Mouse (Mus musculus) bone marrow, adult 2 months (tissue): ENCODE data around the gene Elf1. TPM values are rescaled to one million over a fixed set of nuclear protein-coding genes. Genes with fewer than 3 reads are reported as not detected.
A peak's percentile ranks its signal among the peaks of the same experiment; 100 is the strongest.

ENCODE experiments used
- H3K27ac ChIP-seq: fragments of 200-500 bp; 2 replicates; pipeline ENCODE4 v1.5.1; 2012; ENCODE audit warnings: low read depth, mild to moderate bottlenecking, control low read depth, inconsistent platforms, low read length; ENCODE audit not compliant: control insufficient read depth, poor library complexity, insufficient read depth
- H3K4me1 ChIP-seq: fragments of 200-500 bp; 2 replicates; pipeline ENCODE4 v1.6.1; 2011; ENCODE audit warnings: low read length; ENCODE audit not compliant: control insufficient read depth, insufficient read depth
- H3K4me3 ChIP-seq: fragments of 200-500 bp; replicated peaks from 2 replicates; pipeline ENCODE3; 2011; ENCODE audit warnings: mild to moderate bottlenecking, low read depth, low read length, control low read depth; ENCODE audit not compliant: control insufficient read depth
- CTCF ChIP-seq: fragments of 200-500 bp; IDR thresholded peaks from 2 replicates; pipeline ENCODE4 v1.5.1; 2011; ENCODE audit warnings: low read length, control low read depth; ENCODE audit not compliant: control insufficient read depth, insufficient read depth
- POLR2A ChIP-seq: fragments of 200-500 bp; IDR thresholded peaks from 2 replicates; pipeline ENCODE4 v1.6.1; 2011; ENCODE audit warnings: low read depth, mild to moderate bottlenecking, control low read depth, low read length, borderline replicate concordance; ENCODE audit not compliant: control insufficient read depth
- WGBS: fragments of 180-500 bp; shearing (Covaris S2); methylation state at CpG from one replicate; pipeline ENCODE4 v1.1.7; 2018; 5-methylcytosine and 5-hydroxymethylcytosine counted together
- polyA plus RNA-seq: library from polyadenylated mRNA; stranded (reverse); fragments of >200 nt; gene quantifications from 2 replicates; pipeline ENCODE4 v1.2.4, GENCODE M21; 2011; ENCODE audit warnings: low replicate concordance; ENCODE audit not compliant: missing spikeins, insufficient read depth, insufficient read length

The Elf1 gene
- polyA plus RNA-seq, 1 experiment, result 22.6 TPM

DNA sequence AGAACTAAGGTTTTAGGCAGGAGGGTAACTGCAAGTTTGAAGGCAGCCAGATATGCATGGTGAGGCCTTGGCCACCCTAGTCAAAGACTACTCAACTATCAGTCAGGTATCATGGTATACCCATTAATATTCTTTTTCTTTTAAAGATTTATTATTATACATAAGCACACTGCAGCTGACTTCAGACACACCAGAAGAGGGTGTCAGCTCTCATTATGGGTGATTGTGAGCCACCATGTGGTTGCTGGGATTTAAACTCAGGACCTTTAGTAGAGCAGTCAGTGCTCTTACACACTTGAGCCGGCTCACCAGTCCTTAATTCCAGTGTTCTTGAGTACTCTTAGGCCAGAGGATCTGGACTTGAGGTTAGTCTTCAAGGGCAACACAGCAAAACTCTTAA, 20.6 kb upstream of the Elf1 start:
- 89% methylated on average over 1 of the region's 1 CpGs for WGBS
- no peak overlapping the region for H3K27ac ChIP-seq
- TF ChIP-seq CTCF (no peak), POLR2A (no peak)
- H3K4me1 ChIP-seq, result peaks cover 3% of the 10 kb centered on the region
- no peak overlapping the region for H3K4me3 ChIP-seq

GRCm38 (mm10) chr14:79460988-79461387, 20.0 kb upstream of the Elf1 start:
- H3K27ac ChIP-seq, result peak overlapping the region; percentile 67
- 78% methylated on average over 4 of the region's 4 CpGs for WGBS
- TF ChIP-seq CTCF, result no peak
- TF ChIP-seq POLR2A, result no peak
- peaks cover 3% of the 10 kb centered on the region for H3K4me1 ChIP-seq
- H3K4me3 ChIP-seq, result no peak overlapping the region

- TF ChIP-seq POLR2A (no peak), CTCF (no peak)
- Histone ChIP-seq H3K4me1 (peaks cover 3% of the 10 kb centered on the region), H3K27ac (no peak overlapping the region), H3K4me3 (no peak overlapping the region)
- 84% methylated on average over 1 of the region's 1 CpGs for WGBS
Observed at GRCm38 (mm10) chr14:79465623-79466022, 15.4 kb upstream of the Elf1 start.

DNA sequence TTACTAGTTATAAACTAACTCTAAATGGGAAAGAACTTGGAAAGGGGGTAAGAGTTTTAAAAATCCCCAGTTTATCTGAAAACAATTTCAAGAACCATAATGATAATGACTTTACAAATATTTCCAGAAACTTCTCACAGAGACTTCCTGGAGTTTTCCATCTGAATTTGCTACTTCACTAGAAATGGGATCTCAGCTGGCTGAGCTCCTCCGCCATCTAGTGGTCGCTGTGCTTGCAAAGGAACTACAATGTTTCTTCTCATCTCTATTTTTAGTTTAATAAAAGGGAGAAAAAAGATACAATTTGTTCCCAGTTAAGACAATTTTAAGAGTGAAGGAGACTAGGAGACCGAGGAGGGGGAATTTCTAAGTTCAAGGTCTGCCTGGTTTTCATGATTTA, 13.4 kb upstream of the Elf1 start:
- 21% methylated on average over 3 of the region's 3 CpGs for WGBS
- no peak for TF ChIP-seq POLR2A
- TF ChIP-seq CTCF, result peak; percentile 76
- Histone ChIP-seq H3K4me1 (no peaks in the 10 kb centered on the region), H3K4me3 (no peak overlapping the region), H3K27ac (no peak overlapping the region)

DNA sequence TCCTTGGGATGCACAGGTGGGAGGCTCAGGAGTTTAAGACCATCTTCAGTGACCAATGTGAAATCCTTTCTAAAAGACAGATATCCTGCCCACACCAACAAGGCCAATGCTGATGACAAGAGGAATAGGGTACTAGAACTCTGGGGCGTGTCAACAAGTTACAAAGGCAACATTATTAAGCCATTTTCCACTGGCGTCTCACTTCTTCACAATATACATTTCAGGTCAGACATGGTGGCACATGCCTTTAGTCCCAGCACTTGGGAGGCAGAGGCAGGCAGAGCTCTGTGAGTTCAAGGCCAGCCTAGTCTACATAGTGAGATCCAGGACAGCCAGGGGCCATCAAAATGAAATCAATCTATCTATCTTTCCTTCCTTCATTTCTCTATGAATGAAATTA, 7.6 kb upstream of the Elf1 start:
- Histone ChIP-seq H3K4me3 (no peak overlapping the region), H3K27ac (no peak overlapping the region), H3K4me1 (no peaks in the 10 kb centered on the region)
- WGBS, result 88% methylated on average over 2 of the region's 2 CpGs
- TF ChIP-seq POLR2A, result no peak
- TF ChIP-seq CTCF, result no peak

- no peak for TF ChIP-seq CTCF
- TF ChIP-seq POLR2A, result peak; percentile 30; the same call in 1 of the 2 replicates
- peak within 1 kb of the TSS; percentile 100 for H3K4me3 ChIP-seq
- peak within 1 kb of the TSS; percentile 100 for H3K27ac ChIP-seq
- under 1% methylated on average over 84 of the region's 86 CpGs for WGBS
- H3K4me1 ChIP-seq, result no peaks in the 10 kb centered on the region; the same call in none of the 2 replicates
Observed at GRCm38 (mm10) chr14:79481339-79482151, 551 bp downstream of the Elf1 start, which contains the start of gene Wbp4. Wbp4 (minus strand) TSS chr14:79481520.

- Histone ChIP-seq H3K4me3 (peak overlapping the region; percentile 100), H3K4me1 (no peaks in the 10 kb centered on the region; the same call in none of the 2 replicates), H3K27ac (peak overlapping the region; percentile 100)
- TF ChIP-seq CTCF, result no peak
- WGBS, result under 1% methylated on average over 11 of the region's 11 CpGs
Observed at GRCm38 (mm10) chr14:79482251-79482661, 1.3 kb downstream of the Elf1 start.

- Histone ChIP-seq H3K4me3 (peak overlapping the region; percentile 53), H3K27ac (0 out of 2 replicates have a peak overlapping the region, but pooled peaks have one; percentile 14), H3K4me1 (peaks cover 1% of the 10 kb centered on the region)
- TF ChIP-seq CTCF, result no peak
- WGBS, result 37% methylated on average over 15 of the region's 15 CpGs
Observed at GRCm38 (mm10) chr14:79482747-79483355, 1.9 kb downstream of the Elf1 start.
